Mouse (Mus musculus) heart, adult 2 months (tissue): ENCODE data around the gene Rcor3. TPM values are rescaled to one million over a fixed set of nuclear protein-coding genes. Genes with fewer than 3 reads are reported as not detected.
A peak's percentile ranks its signal among the peaks of the same experiment; 100 is the strongest.

Experiments used
- DNase-seq, 2 experiments: peaks; one replicate each; pipeline ENCODE4 v3.0.0; 2021
- H3K27ac ChIP-seq: fragments of 200-600 bp; 2 replicates; pipeline ENCODE4 v1.8.1; 2022
- H3K27me3 ChIP-seq: fragments of 200-500 bp; 2 replicates; pipeline ENCODE4 v1.6.1; 2012; ENCODE audit warnings: mild to moderate bottlenecking, low read length, inconsistent platforms, mixed read lengths; ENCODE audit not compliant: control insufficient read depth, insufficient read depth
- H3K36me3 ChIP-seq: fragments of 200-500 bp; 2 replicates; pipeline ENCODE4 v1.6.1; 2012; ENCODE audit warnings: low read length, inconsistent platforms; ENCODE audit not compliant: control insufficient read depth, insufficient read depth
- H3K4me1 ChIP-seq: fragments of 200-500 bp; 2 replicates; pipeline ENCODE4 v1.6.1; 2011; ENCODE audit warnings: low read length; ENCODE audit not compliant: control insufficient read depth, insufficient read depth
- H3K4me3 ChIP-seq: fragments of 200-600 bp; 2 replicates; pipeline ENCODE4 v1.8.1; 2022
- H3K79me2 ChIP-seq: fragments of 200-500 bp; replicated peaks from 2 replicates; pipeline ENCODE4 v1.6.1; 2012; ENCODE audit warnings: mild to moderate bottlenecking, inconsistent platforms, low read length, moderate library complexity, mixed read lengths; ENCODE audit not compliant: control insufficient read depth, insufficient read depth
- H3K9ac ChIP-seq: fragments of 200-500 bp; 2 replicates; pipeline ENCODE4 v1.6.1; 2012; ENCODE audit warnings: low read depth, mild to moderate bottlenecking, control low read depth, inconsistent platforms, low read length, mixed read lengths
- CTCF ChIP-seq: fragments of 200-600 bp; IDR thresholded peaks from 2 replicates; pipeline ENCODE4 v1.8.1; 2022; ENCODE audit warnings: antibody characterized with exemption, mild to moderate bottlenecking, moderate library complexity
- EP300 ChIP-seq: fragments of 200-500 bp; IDR thresholded peaks from 2 replicates; pipeline ENCODE4 v1.6.1; 2011; ENCODE audit warnings: low read depth, low read length, control low read depth; ENCODE audit not compliant: insufficient read depth
- POLR2A ChIP-seq: fragments of 200-500 bp; IDR thresholded peaks from 2 replicates; pipeline ENCODE4 v1.6.1; 2011; ENCODE audit warnings: mild to moderate bottlenecking, low read depth, low read length, control low read depth; ENCODE audit not compliant: insufficient read depth
- WGBS: fragments of 180-500 bp; shearing (Covaris S2); methylation state at CpG from one replicate; pipeline ENCODE4 v1.1.7; 2018; 5-methylcytosine and 5-hydroxymethylcytosine counted together
- intact Hi-C: fragments of 180-260 bp; cut with DNase I; formaldehyde crosslinking; loops from one replicate; pipeline ENCODE4 v1.15.1; 2025
- polyA plus RNA-seq: library from polyadenylated mRNA; depleted of rRNA; stranded (reverse); fragments of >200 nt; gene quantifications from 2 replicates; pipeline ENCODE4 v1.2.3, GENCODE M21; 2012
- total RNA-seq, 2 experiments: library from RNA; stranded (reverse); gene quantifications; 2 replicates each; pipeline ENCODE4 v1.2.3; 2021

Gene Rcor3
- total and polyA plus RNA-seq, 3 experiments, result 26.3 to 38.3 (median 35.0) TPM

DNA sequence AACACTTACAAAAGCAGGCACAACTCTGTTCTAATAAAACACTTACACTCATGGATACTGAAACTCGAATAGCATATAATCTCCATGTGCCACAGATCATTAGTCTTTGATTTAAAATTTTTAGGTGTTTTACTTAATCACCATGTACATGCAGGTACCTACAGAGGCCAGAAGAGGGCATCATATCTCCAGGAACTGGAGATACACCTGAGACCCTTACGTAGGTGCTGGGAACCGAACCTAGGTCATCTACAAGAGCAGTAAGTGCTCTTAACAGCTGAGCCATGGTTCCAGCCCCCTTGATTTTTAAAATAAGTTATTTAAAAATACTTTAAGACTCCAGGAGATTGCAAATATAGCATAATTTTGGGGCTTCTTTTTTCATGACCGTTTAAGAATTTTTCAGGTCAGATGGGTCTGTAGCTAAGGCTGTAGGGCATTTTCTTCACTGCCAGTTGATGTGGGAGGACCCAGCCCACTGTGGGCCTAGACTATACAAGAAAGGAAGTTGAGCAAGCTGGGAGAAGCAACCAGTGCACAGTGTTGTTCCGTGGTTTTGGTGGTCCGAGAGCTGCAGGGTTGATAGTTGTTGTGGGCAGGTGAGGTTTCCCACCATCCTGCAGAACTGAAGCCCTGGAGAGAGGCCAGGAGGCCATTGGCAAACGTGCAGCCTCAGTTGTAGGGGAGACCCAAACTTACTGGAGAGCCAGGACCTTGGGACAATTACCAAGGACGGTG, 74.5 kb downstream of the Rcor3 start:
- Histone ChIP-seq H3K4me1 (peaks cover 3% of the 10 kb centered on the region), H3K27ac (no peak overlapping the region), H3K36me3 (peaks cover 2% of the 10 kb centered on the region; the same call in 1 of the 2 replicates), H3K9ac (no peak overlapping the region), H3K4me3 (no peak overlapping the region), H3K79me2 (no peaks in the 10 kb centered on the region), H3K27me3 (no peaks in the 10 kb centered on the region)
- intact Hi-C loops, result loop anchor here (2.0 kb wide), 1 partner anchor 29 kb away; the partner anchor contains the start of gene Traf5
- 88% methylated on average over 8 of the region's 8 CpGs for WGBS
- DNase-seq, result no peak
- no peak for TF ChIP-seq EP300
- TF ChIP-seq POLR2A, result no peak
- TF ChIP-seq CTCF, result peak; percentile 60

DNA sequence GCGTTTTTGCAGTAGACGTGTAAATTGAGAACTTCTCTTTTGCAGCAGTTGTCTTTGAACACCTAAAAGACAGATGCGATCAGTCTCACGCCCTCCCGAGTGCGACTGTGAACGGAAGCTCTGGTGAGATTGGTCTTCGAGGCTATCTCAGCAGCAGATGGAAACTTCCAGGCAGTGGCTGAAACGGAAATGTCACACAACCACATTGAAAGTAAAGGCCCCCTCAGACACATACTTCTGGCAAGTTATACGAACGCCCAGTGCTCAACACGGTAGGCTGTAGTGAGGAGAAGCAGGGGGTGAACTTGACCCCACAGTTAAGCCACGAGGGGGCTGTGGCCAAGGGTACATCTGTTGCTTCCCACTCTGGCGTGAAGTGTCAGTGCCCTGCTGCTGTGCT, 75.2 kb downstream of the Rcor3 start:
- Histone ChIP-seq H3K9ac (no peak overlapping the region), H3K79me2 (no peaks in the 10 kb centered on the region), H3K4me1 (peaks cover 3% of the 10 kb centered on the region), H3K27me3 (no peaks in the 10 kb centered on the region), H3K27ac (no peak overlapping the region), H3K4me3 (no peak overlapping the region), H3K36me3 (peaks cover 2% of the 10 kb centered on the region; the same call in 1 of the 2 replicates)
- intact Hi-C loops, result loop anchor here (2.0 kb wide), 1 partner anchor 30 kb away; the partner anchor contains the start of gene Traf5
- no peak for DNase-seq
- WGBS, result 67% methylated on average over 14 of the region's 14 CpGs
- TF ChIP-seq EP300 (no peak), POLR2A (no peak), CTCF (no peak)

DNA sequence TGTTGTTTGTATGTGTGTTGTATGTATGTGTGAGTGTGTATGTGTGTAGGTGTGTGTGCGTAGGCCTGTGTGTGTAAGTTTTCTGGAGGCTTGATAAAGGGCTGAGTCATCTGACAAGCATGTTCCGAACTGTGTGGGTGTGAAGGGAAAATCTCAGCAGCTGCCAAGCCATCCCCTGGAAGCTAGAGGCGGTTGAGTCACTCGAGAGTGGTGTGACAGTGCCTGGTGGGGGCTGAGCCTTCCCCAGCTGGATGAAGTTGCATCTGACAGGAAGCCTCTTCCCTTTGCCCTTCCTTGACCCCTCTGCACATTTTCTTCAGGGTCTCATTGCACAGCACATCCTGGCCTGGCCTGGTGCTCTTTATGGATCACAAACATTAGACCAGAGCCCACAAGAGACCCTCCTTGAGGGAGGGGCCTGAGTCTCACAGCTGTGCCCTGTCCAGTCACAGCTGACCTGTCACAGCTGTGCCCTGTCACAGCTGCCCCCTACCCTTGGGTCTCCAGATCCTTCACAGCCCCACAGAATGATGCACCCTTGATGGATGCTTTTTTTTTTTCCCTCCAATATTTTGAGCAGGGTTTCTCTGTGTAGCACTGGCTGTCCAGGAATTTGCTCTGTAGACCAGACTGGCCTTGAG, 76.1 kb downstream of the Rcor3 start:
- no peaks in the 10 kb centered on the region for H3K79me2 ChIP-seq
- H3K27me3 ChIP-seq, result no peaks in the 10 kb centered on the region
- TF ChIP-seq POLR2A (no peak), EP300 (peak; percentile 91)
- no peak overlapping the region for H3K4me3 ChIP-seq
- intact Hi-C loops, result loop anchor here (2.0 kb wide), 2 partner anchors 31 to 71 kb away; partner anchors contain the start of gene Traf5
- peaks cover 3% of the 10 kb centered on the region for H3K4me1 ChIP-seq
- peak; percentile 69 to 82 for DNase-seq
- H3K36me3 ChIP-seq, result peaks cover 2% of the 10 kb centered on the region; the same call in 1 of the 2 replicates
- WGBS, result 13% methylated on average over 4 of the region's 4 CpGs
- no peak overlapping the region for H3K9ac ChIP-seq
- H3K27ac ChIP-seq, result peak overlapping the region; percentile 49

DNA sequence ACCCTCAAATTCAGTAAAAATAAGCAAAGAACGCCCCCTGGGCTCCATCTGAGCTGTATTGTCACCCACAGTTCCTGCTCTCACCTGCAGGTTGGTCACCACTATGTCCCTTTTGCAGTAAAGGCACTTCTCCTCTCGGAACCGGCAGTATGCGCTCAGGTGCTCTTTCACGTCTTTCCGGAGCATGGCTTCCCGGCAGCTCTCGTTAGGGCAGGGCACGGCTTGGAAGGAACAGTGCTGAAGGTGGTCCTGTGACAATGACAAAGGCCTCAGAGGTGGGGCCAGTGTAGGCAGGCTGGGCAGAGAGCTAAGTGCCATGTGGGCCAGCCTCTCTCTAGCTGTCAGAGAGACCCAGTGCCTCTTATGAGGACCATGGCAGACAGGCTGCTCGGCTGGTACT, 79.0 kb downstream of the Rcor3 start:
- 95% methylated on average over 10 of the region's 10 CpGs for WGBS
- H3K4me1 ChIP-seq, result peaks cover 3% of the 10 kb centered on the region
- DNase-seq, result no peak
- TF ChIP-seq POLR2A (no peak), CTCF (no peak), EP300 (no peak)
- peaks cover 2% of the 10 kb centered on the region; the same call in 1 of the 2 replicates for H3K36me3 ChIP-seq
- no peaks in the 10 kb centered on the region for H3K27me3 ChIP-seq
- no peak overlapping the region for H3K9ac ChIP-seq
- intact Hi-C loops, result no loop called here
- no peak overlapping the region for H3K4me3 ChIP-seq
- H3K79me2 ChIP-seq, result no peaks in the 10 kb centered on the region
- H3K27ac ChIP-seq, result no peak overlapping the region

DNA sequence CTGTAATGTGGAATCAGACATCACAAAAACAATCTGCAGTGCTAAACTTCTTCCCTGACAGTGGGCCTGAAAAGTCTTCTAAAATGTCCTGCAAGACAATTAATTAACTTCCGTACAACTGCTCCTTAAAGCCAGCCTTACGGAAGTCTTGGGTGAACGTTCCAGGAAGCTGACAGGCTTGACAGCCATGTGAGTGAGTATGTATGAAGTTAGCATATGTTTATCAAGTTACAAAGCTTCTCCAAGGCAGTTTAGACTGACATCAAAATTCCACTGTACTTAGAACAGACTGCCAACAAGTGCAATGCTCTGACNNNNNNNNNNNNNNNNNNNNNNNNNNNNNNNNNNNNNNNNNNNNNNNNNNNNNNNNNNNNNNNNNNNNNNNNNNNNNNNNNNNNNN, 84.1 kb downstream of the Rcor3 start:
- H3K79me2 ChIP-seq, result no peaks in the 10 kb centered on the region
- intact Hi-C loops, result no loop called here
- TF ChIP-seq POLR2A (no peak), EP300 (no peak), CTCF (no peak)
- no peak overlapping the region for H3K4me3 ChIP-seq
- DNase-seq, result no peak
- no peaks in the 10 kb centered on the region for H3K27me3 ChIP-seq
- no peak overlapping the region for H3K9ac ChIP-seq
- H3K4me1 ChIP-seq, result no peaks in the 10 kb centered on the region
- no peaks in the 10 kb centered on the region for H3K36me3 ChIP-seq
- 67% methylated on average over 3 of the region's 3 CpGs for WGBS
- no peak overlapping the region for H3K27ac ChIP-seq

DNA sequence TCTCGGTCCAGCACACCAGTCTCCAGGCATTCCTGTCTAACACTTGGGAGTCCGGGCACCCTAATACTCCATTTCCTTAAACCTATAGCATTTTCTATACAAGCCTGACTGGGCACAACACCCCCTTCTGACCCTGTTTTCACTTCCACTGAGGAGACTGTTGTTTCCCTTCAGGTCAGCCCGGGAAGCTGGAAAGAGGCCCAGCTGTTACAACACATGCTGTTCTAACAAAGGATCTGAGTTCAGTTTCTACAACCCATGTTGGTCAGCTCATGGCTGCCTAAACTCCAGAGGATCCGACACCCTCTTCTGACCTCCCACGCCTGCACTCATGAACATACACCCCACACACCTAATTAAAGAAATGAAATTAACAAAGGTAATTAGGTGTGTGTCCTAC, 84.9 kb downstream of the Rcor3 start:
- no peaks in the 10 kb centered on the region for H3K79me2 ChIP-seq
- no peaks in the 10 kb centered on the region for H3K36me3 ChIP-seq
- 78% methylated on average over 5 of the region's 5 CpGs for WGBS
- H3K27me3 ChIP-seq, result no peaks in the 10 kb centered on the region
- no peak overlapping the region for H3K9ac ChIP-seq
- TF ChIP-seq POLR2A (no peak), CTCF (no peak), EP300 (no peak)
- peak overlapping the region; percentile 38 for H3K27ac ChIP-seq
- DNase-seq, result no peak
- intact Hi-C loops, result no loop called here
- H3K4me3 ChIP-seq, result no peak overlapping the region
- no peaks in the 10 kb centered on the region for H3K4me1 ChIP-seq
